Mouse (Mus musculus) embryonic facial prominence, embryonic 11.5 days (tissue): ENCODE results near the gene Mthfsd. TPM values are rescaled to one million over a fixed set of nuclear protein-coding genes. Genes with fewer than 3 reads are reported as not detected.

Experiments
- ATAC-seq: fragments of 200-750 bp; cut with Nextera tagmentation; replicated peaks from 2 replicates; pipeline ENCODE4 v1.8.0; 2017; ENCODE audit warnings: low read depth; ENCODE audit not compliant: insufficient number of reproducible peaks, low FRiP score, low TSS enrichment
- DNase-seq: peaks from one replicate; pipeline ENCODE4 v3.0.0-alpha.2; 2015; ENCODE audit warnings: low spot score
- H3K27ac ChIP-seq: fragments of 300-500 bp; sonication (generic); replicated peaks from 2 replicates; pipeline ENCODE4 v1.5.1; 2014; ENCODE audit warnings: mild to moderate bottlenecking, low read depth, low read length, control low read depth
- H3K27me3 ChIP-seq: fragments of 300-500 bp; sonication (generic); 2 replicates; pipeline ENCODE4 v1.6.1; 2014; ENCODE audit warnings: mild to moderate bottlenecking, low read length, moderate library complexity, mixed read lengths; ENCODE audit not compliant: control insufficient read depth, insufficient read depth
- H3K36me3 ChIP-seq: fragments of 300-500 bp; sonication (generic); replicated peaks from 2 replicates; pipeline ENCODE4 v1.6.1; 2014; ENCODE audit warnings: low read depth, mild to moderate bottlenecking, low read length, moderate library complexity, mixed read lengths; ENCODE audit not compliant: control insufficient read depth, insufficient read depth
- H3K4me1 ChIP-seq: fragments of 300-500 bp; sonication (generic); 2 replicates; pipeline ENCODE4 v1.6.1; 2014; ENCODE audit warnings: low read length, mixed read lengths; ENCODE audit not compliant: control insufficient read depth, insufficient read depth
- H3K4me2 ChIP-seq: fragments of 300-500 bp; sonication (generic); 2 replicates; pipeline ENCODE4 v1.6.1; 2014; ENCODE audit warnings: low read depth, mild to moderate bottlenecking, control low read depth, low read length, moderate library complexity
- H3K4me3 ChIP-seq: fragments of 300-500 bp; sonication (generic); 2 replicates; pipeline ENCODE4 v1.5.1; 2014; ENCODE audit warnings: low read depth, low read length, control low read depth
- H3K9ac ChIP-seq: fragments of 300-500 bp; sonication (generic); replicated peaks from 2 replicates; pipeline ENCODE4 v1.6.1; 2014; ENCODE audit warnings: mild to moderate bottlenecking, control low read depth, low read length
- H3K9me3 ChIP-seq: fragments of 300-500 bp; sonication (generic); replicated peaks from 2 replicates; pipeline ENCODE4 v1.6.1; 2016; ENCODE audit warnings: mild to moderate bottlenecking, low read length, inconsistent platforms, mixed read lengths; ENCODE audit not compliant: control insufficient read depth
- WGBS: fragments of 180-500 bp; shearing (Covaris S2); extraction: QIAGEN DNeasy Blood & Tissue Kit; methylation state at CpG from one replicate; pipeline ENCODE4 v1.1.7; 2014; 5-methylcytosine and 5-hydroxymethylcytosine counted together
- polyA plus RNA-seq: library from polyadenylated mRNA; unstranded; fragments of >200 nt; fragmentation: Nextera tagmentation; extraction: Ambion mirVana; gene quantifications from 2 replicates; pipeline ENCODE4 v1.2.1, GENCODE M21; 2014

Gene Mthfsd
- polyA plus RNA-seq, 1 experiment from 2014 or later, result 50.0 TPM

GRCm38 (mm10) chr8:121090716-121091115, 17.5 kb downstream of the Mthfsd start:
- H3K9ac ChIP-seq, result no peak overlapping the region
- ATAC-seq (no peak), DNase-seq (peak; percentile 41)
- H3K27me3 ChIP-seq, result peaks cover 58% of the 10 kb centered on the region
- H3K4me3 ChIP-seq, result no peak overlapping the region
- no peak overlapping the region for H3K27ac ChIP-seq
- no peaks in the 10 kb centered on the region for H3K9me3 ChIP-seq
- H3K4me1 ChIP-seq, result peaks cover 8% of the 10 kb centered on the region
- no peaks in the 10 kb centered on the region for H3K36me3 ChIP-seq
- 7% methylated on average over 1 of the region's 1 CpGs for WGBS
- H3K4me2 ChIP-seq, result no peak overlapping the region

- H3K4me3 ChIP-seq, result peak overlapping the region; percentile 22; the same call in 1 of the 2 replicates
- H3K9me3 ChIP-seq, result no peaks in the 10 kb centered on the region
- peak; percentile 19 for DNase-seq
- WGBS, result 4% methylated on average over 32 of the region's 32 CpGs
- no peak overlapping the region for H3K27ac ChIP-seq
- H3K36me3 ChIP-seq, result no peaks in the 10 kb centered on the region
- H3K4me1 ChIP-seq, result peaks cover 8% of the 10 kb centered on the region
- H3K27me3 ChIP-seq, result peaks cover 67% of the 10 kb centered on the region
- H3K4me2 ChIP-seq, result peak overlapping the region; percentile 27; the same call in 1 of the 2 replicates
- no peak for ATAC-seq
- peak overlapping the region; percentile 48 for H3K9ac ChIP-seq
Observed at GRCm38 (mm10) chr8:121089631-121090380, 18.4 kb downstream of the Mthfsd start.

- Histone ChIP-seq H3K9ac (peak overlapping the region; percentile 48), H3K4me3 (peak overlapping the region; percentile 22), H3K27me3 (peaks cover 73% of the 10 kb centered on the region), H3K9me3 (no peaks in the 10 kb centered on the region), H3K36me3 (no peaks in the 10 kb centered on the region), H3K27ac (no peak overlapping the region), H3K4me2 (peak overlapping the region; percentile 27), H3K4me1 (peaks cover 8% of the 10 kb centered on the region)
- 3% methylated on average over 39 of the region's 40 CpGs for WGBS
- DNase-seq (peak; percentile 33), ATAC-seq (no peak)
Observed at GRCm38 (mm10) chr8:121088871-121089630, 19.1 kb downstream of the Mthfsd start.

DNA sequence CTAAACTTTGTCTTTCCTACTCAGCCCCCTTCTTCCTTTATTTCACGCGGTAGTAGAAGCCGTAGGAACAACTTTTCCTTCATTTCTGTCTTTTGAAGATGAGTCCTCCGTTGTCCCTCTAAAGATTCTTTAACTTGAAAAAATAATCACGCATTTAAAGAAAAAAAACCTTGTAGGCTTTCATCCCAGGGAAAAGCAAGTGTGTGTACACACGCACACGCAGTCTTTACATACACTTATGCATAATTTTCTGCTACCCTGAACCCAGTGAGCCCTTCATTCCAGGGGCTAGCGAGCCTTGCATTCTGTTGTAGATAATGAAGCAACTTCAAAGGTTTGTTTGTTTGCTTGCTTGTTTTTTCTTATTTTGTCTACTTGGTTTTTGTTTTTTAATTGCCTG, 19.9 kb downstream of the Mthfsd start:
- H3K4me1 ChIP-seq, result peaks cover 8% of the 10 kb centered on the region
- peaks cover 80% of the 10 kb centered on the region for H3K27me3 ChIP-seq
- ATAC-seq, result no peak
- peak overlapping the region; percentile 22 for H3K4me3 ChIP-seq
- peak overlapping the region; percentile 48; the same call in 1 of the 2 replicates for H3K9ac ChIP-seq
- 0 out of 2 replicates have a peak overlapping the region, but pooled peaks have one; percentile 14 for H3K27ac ChIP-seq
- H3K4me2 ChIP-seq, result peak overlapping the region; percentile 27; the same call in 1 of the 2 replicates
- H3K9me3 ChIP-seq, result no peaks in the 10 kb centered on the region
- no peaks in the 10 kb centered on the region for H3K36me3 ChIP-seq
- 5% methylated on average over 8 of the region's 8 CpGs for WGBS
- DNase-seq, result peak; percentile 26

DNA sequence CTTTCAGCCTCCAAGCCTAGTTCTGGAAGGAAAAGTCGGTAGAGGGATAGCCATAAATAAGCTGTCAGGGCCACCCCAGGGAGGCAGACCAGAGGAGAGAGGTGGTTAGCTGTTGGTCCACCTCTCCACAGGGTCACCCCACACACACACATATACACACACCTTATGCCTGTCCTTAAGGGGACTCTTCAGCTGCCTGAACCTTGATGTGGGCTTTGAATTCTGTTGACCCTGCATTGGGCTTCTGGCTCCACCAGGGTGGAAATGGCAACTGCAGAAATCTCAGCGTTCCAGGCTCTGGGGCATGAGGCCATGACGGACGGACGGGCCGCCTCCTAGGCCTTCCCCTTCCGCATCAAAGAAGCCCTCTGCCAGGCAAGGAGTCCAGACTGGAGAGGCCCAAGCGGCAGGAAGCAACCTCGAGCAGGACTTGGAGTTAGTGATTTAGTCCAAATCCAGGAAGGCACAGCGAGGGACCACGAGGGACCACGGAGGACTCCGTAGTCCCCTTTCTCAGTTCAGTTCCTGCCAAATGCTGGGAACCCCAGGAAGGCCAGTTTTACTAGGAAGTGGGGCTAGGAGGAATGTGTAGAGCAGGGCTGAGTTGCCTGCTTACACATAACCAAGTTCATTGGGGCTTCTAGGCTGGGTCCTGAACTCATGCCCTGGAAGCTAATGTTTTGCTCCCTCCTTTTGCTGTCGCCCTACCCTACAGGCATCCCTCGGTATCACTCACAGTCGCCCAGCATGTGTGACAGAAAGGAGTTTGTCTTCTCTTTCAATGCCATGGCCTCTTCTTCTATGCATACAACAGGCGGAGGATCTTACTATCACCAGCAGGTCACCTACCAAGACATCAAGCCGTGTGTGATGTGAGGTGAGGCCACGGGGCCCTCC, 21.9 kb downstream of the Mthfsd start:
- WGBS, result 13% methylated on average over 19 of the region's 19 CpGs
- Histone ChIP-seq H3K4me1 (peaks cover 12% of the 10 kb centered on the region), H3K27ac (no peak overlapping the region), H3K4me2 (peak overlapping the region; percentile 40), H3K36me3 (no peaks in the 10 kb centered on the region), H3K9me3 (no peaks in the 10 kb centered on the region), H3K27me3 (peaks cover 86% of the 10 kb centered on the region), H3K4me3 (peak overlapping the region; percentile 58), H3K9ac (peak overlapping the region; percentile 65)
- ATAC-seq, result no peak
- DNase-seq, result peak; percentile 4

GRCm38 (mm10) chr8:121085561-121085960, 22.6 kb downstream of the Mthfsd start:
- Histone ChIP-seq H3K27me3 (peaks cover 86% of the 10 kb centered on the region), H3K36me3 (no peaks in the 10 kb centered on the region), H3K4me1 (peaks cover 16% of the 10 kb centered on the region), H3K4me2 (peak overlapping the region; percentile 40), H3K27ac (no peak overlapping the region), H3K4me3 (peak overlapping the region; percentile 58), H3K9me3 (no peaks in the 10 kb centered on the region), H3K9ac (peak overlapping the region; percentile 65)
- DNase-seq (no peak), ATAC-seq (no peak)
- 21% methylated on average over 3 of the region's 3 CpGs for WGBS

DNA sequence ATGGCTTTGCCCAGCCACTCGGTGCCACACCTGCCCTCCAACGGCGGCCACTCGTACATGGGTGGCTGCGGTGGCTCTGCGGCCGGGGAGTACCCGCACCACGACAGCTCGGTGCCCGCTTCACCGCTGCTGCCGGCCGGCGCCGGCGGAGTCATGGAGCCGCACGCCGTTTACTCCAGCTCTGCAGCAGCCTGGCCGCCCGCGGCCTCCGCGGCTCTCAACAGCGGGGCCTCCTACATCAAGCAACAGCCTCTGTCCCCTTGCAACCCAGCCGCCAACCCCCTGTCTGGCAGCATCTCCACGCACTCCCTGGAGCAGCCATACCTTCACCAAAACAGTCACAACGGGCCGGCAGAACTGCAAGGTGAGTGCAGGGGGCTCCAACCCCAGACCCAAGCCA, 23.2 kb downstream of the Mthfsd start:
- peak overlapping the region; percentile 58 for H3K4me3 ChIP-seq
- DNase-seq (peak; percentile 28), ATAC-seq (no peak)
- WGBS, result 1% methylated on average over 30 of the region's 30 CpGs
- no peaks in the 10 kb centered on the region for H3K36me3 ChIP-seq
- H3K9me3 ChIP-seq, result no peaks in the 10 kb centered on the region
- H3K27ac ChIP-seq, result no peak overlapping the region
- H3K4me1 ChIP-seq, result peaks cover 17% of the 10 kb centered on the region
- peak overlapping the region; percentile 65 for H3K9ac ChIP-seq
- H3K4me2 ChIP-seq, result peak overlapping the region; percentile 97
- H3K27me3 ChIP-seq, result peaks cover 85% of the 10 kb centered on the region
